Mouse (Mus musculus): Measurements from ENCODE around the gene Parp8. TPM values are rescaled to one million over a fixed set of nuclear protein-coding genes. Genes with fewer than 3 reads are reported as not detected.

The Parp8 gene
- polyA plus RNA-seq, 2 experiments = 2.0 to 3.2 TPM

GRCm38 (mm10) chr13:116986658-116987057 lies 38.7 kb downstream of the Parp8 start:
- TF ChIP-seq CTCF (IDR thresholded peaks at IDR 0.05; ENCODE audit: low read depth) (no peak), EP300 (IDR thresholded peaks at IDR 0.05; ENCODE audit: low read depth) (no peak)
- no peak overlapping the region for H3K27ac ChIP-seq
- DNase-seq (ENCODE audit: low read depth in 3 of 3, low spot score in 3 of 3) (no peak), ATAC-seq (ENCODE audit: insufficient read depth) (no peak)
- no peaks in the 10 kb centered on the region for H3K9me3 ChIP-seq (ENCODE audit: control insufficient read depth, low read length)
- H3K9ac ChIP-seq (replicated peaks) = no peak overlapping the region
- H3K4me1 ChIP-seq (replicated peaks; ENCODE audit: control insufficient read depth in 2 of 2, insufficient read depth in 2 of 2, low read length in 1 of 2) = no peaks in the 10 kb centered on the region
- H3K4me2 ChIP-seq (ENCODE audit: low read depth) = no peak overlapping the region
- H3K27me3 ChIP-seq (ENCODE audit: control insufficient read depth, insufficient read depth, low read length) = no peaks in the 10 kb centered on the region
- no peak overlapping the region for H3K4me3 ChIP-seq (ENCODE audit: insufficient read depth in 1 of 2, low read depth in 2 of 2, low read length in 2 of 2)
- WGBS (ENCODE audit: insufficient replicate concordance) = 76% methylated on average over 7 of the region's 7 CpGs
- H3K36me3 ChIP-seq (replicated peaks; ENCODE audit: control insufficient read depth, insufficient read depth, low read depth) = no peaks in the 10 kb centered on the region

GRCm38 (mm10) chr13:116974081-116974860 lies 51.1 kb downstream of the Parp8 start:
- no peak for ATAC-seq (ENCODE audit: insufficient read depth)
- H3K9ac ChIP-seq (replicated peaks) = no peak overlapping the region
- 70% methylated on average over 7 of the region's 7 CpGs for WGBS (ENCODE audit: insufficient replicate concordance)
- DNase-seq (ENCODE audit: low read depth in 3 of 3, low spot score in 3 of 3) = no peak
- no peaks in the 10 kb centered on the region for H3K9me3 ChIP-seq (ENCODE audit: control insufficient read depth, low read length)
- no peaks in the 10 kb centered on the region for H3K27me3 ChIP-seq (ENCODE audit: control insufficient read depth, insufficient read depth, low read length)
- TF ChIP-seq CTCF (IDR thresholded peaks at IDR 0.05; ENCODE audit: low read depth) (no peak), EP300 (IDR thresholded peaks at IDR 0.05; ENCODE audit: low read depth) (no peak)
- no peak overlapping the region for H3K4me3 ChIP-seq (ENCODE audit: insufficient read depth in 1 of 2, low read depth in 2 of 2, low read length in 2 of 2)
- H3K27ac ChIP-seq = no peak overlapping the region
- no peaks in the 10 kb centered on the region for H3K4me1 ChIP-seq (replicated peaks; ENCODE audit: control insufficient read depth in 2 of 2, insufficient read depth in 2 of 2, low read length in 1 of 2)
- H3K4me2 ChIP-seq (ENCODE audit: low read depth) = no peak overlapping the region
- no peaks in the 10 kb centered on the region for H3K36me3 ChIP-seq (replicated peaks; ENCODE audit: control insufficient read depth, insufficient read depth, low read depth)

DNA sequence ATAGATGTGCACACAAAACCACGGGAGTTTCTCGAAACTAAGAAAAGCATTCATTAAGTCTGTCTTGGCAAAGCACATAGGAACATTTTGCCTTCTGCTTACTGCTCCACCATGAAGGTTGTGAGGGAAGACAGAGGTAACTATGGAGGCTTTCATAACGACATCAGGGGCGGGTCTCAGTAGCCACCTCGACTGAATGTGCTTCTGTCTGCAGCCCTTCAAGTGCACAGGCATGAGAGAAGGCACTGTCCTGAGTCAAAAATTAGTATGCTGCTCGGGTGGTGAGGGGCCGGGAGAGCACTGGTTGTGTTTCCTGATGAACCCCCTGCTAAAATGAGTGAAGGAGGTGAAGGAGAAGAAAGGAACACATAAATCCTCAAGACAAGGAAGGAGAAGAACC lies 51.8 kb downstream of the Parp8 start:
- Histone ChIP-seq H3K9ac (replicated peaks) (no peak overlapping the region), H3K4me3 (ENCODE audit: insufficient read depth in 1 of 2, low read depth in 2 of 2, low read length in 2 of 2) (no peak overlapping the region), H3K27me3 (ENCODE audit: control insufficient read depth, insufficient read depth, low read length) (no peaks in the 10 kb centered on the region), H3K4me2 (ENCODE audit: low read depth) (no peak overlapping the region), H3K9me3 (ENCODE audit: control insufficient read depth, low read length) (no peaks in the 10 kb centered on the region), H3K36me3 (replicated peaks; ENCODE audit: control insufficient read depth, insufficient read depth, low read depth) (no peaks in the 10 kb centered on the region), H3K4me1 (replicated peaks; ENCODE audit: control insufficient read depth in 2 of 2, insufficient read depth in 2 of 2, low read length in 1 of 2) (no peaks in the 10 kb centered on the region), H3K27ac (no peak overlapping the region)
- 49% methylated on average over 7 of the region's 7 CpGs for WGBS (ENCODE audit: insufficient replicate concordance)
- TF ChIP-seq EP300 (IDR thresholded peaks at IDR 0.05; ENCODE audit: low read depth) = no peak
- TF ChIP-seq CTCF (IDR thresholded peaks at IDR 0.05; ENCODE audit: low read depth) = no peak
- ATAC-seq (ENCODE audit: insufficient read depth) = no peak
- no peak for DNase-seq (ENCODE audit: low read depth in 3 of 3, low spot score in 3 of 3)

GRCm38 (mm10) chr13:116972036-116972611 lies 53.2 kb downstream of the Parp8 start:
- ATAC-seq (ENCODE audit: insufficient read depth) (no peak), DNase-seq (ENCODE audit: low read depth in 3 of 3, low spot score in 3 of 3) (no peak)
- WGBS (ENCODE audit: insufficient replicate concordance) = 50% methylated on average over 7 of the region's 7 CpGs
- no peaks in the 10 kb centered on the region for H3K36me3 ChIP-seq (replicated peaks; ENCODE audit: control insufficient read depth, insufficient read depth, low read depth)
- H3K4me2 ChIP-seq (ENCODE audit: low read depth) = no peak overlapping the region
- H3K4me3 ChIP-seq (ENCODE audit: insufficient read depth in 1 of 2, low read depth in 2 of 2, low read length in 2 of 2) = no peak overlapping the region
- no peak overlapping the region for H3K9ac ChIP-seq (replicated peaks)
- no peaks in the 10 kb centered on the region for H3K9me3 ChIP-seq (ENCODE audit: control insufficient read depth, low read length)
- H3K27ac ChIP-seq = no peak overlapping the region
- H3K4me1 ChIP-seq (replicated peaks; ENCODE audit: control insufficient read depth in 2 of 2, insufficient read depth in 2 of 2, low read length in 1 of 2) = no peaks in the 10 kb centered on the region
- H3K27me3 ChIP-seq (ENCODE audit: control insufficient read depth, insufficient read depth, low read length) = no peaks in the 10 kb centered on the region
- TF ChIP-seq CTCF (IDR thresholded peaks at IDR 0.05; ENCODE audit: low read depth) = no peak
- no peak for TF ChIP-seq EP300 (IDR thresholded peaks at IDR 0.05; ENCODE audit: low read depth)

GRCm38 (mm10) chr13:116970706-116971428 lies 54.5 kb downstream of the Parp8 start:
- no peak overlapping the region for H3K4me3 ChIP-seq (ENCODE audit: insufficient read depth in 1 of 2, low read depth in 2 of 2, low read length in 2 of 2)
- H3K27me3 ChIP-seq (ENCODE audit: control insufficient read depth, insufficient read depth, low read length) = no peaks in the 10 kb centered on the region
- no peaks in the 10 kb centered on the region for H3K36me3 ChIP-seq (replicated peaks; ENCODE audit: control insufficient read depth, insufficient read depth, low read depth)
- ATAC-seq (ENCODE audit: insufficient read depth) (no peak), DNase-seq (ENCODE audit: low read depth in 3 of 3, low spot score in 3 of 3) (no peak)
- H3K4me2 ChIP-seq (ENCODE audit: low read depth) = no peak overlapping the region
- WGBS (ENCODE audit: insufficient replicate concordance) = 74% methylated on average over 11 of the region's 11 CpGs
- H3K4me1 ChIP-seq (replicated peaks; ENCODE audit: control insufficient read depth in 2 of 2, insufficient read depth in 2 of 2, low read length in 1 of 2) = no peaks in the 10 kb centered on the region
- no peak overlapping the region for H3K27ac ChIP-seq
- no peaks in the 10 kb centered on the region for H3K9me3 ChIP-seq (ENCODE audit: control insufficient read depth, low read length)
- TF ChIP-seq CTCF (IDR thresholded peaks at IDR 0.05; ENCODE audit: low read depth) (no peak), EP300 (IDR thresholded peaks at IDR 0.05; ENCODE audit: low read depth) (no peak)
- H3K9ac ChIP-seq (replicated peaks) = no peak overlapping the region
